Mouse (Mus musculus) neural tube, embryonic 14.5 days (tissue): ENCODE data around the gene Eva1a. TPM values are rescaled to one million over a fixed set of nuclear protein-coding genes. Genes with fewer than 3 reads are reported as not detected.
A peak's percentile ranks its signal among the peaks of the same experiment; 100 is the strongest.

Experiments used
- ATAC-seq: fragments of 200-750 bp; cut with Nextera tagmentation; 2 replicates; pipeline ENCODE4 v1.8.0; 2017; ENCODE audit warnings: low read depth, mild to moderate bottlenecking, moderate TSS enrichment, moderate library complexity
- H3K27ac ChIP-seq: fragments of 300-500 bp; sonication (generic); 2 replicates; pipeline ENCODE4 v1.5.1; 2014; ENCODE audit warnings: low read depth, mild to moderate bottlenecking, control low read depth, low read length, moderate library complexity, mixed read lengths
- H3K27me3 ChIP-seq: fragments of 300-500 bp; sonication (generic); 2 replicates; pipeline ENCODE4 v1.6.1; 2014; ENCODE audit warnings: low read length; ENCODE audit not compliant: control insufficient read depth, insufficient read depth
- H3K36me3 ChIP-seq: fragments of 300-500 bp; sonication (generic); 2 replicates; pipeline ENCODE4 v1.6.1; 2014; ENCODE audit warnings: low read length, mixed read lengths; ENCODE audit not compliant: control insufficient read depth, insufficient read depth
- H3K4me1 ChIP-seq: fragments of 300-500 bp; sonication (generic); 2 replicates; pipeline ENCODE4 v1.6.1; 2014; ENCODE audit warnings: low read length; ENCODE audit not compliant: control insufficient read depth, insufficient read depth
- H3K4me2 ChIP-seq: fragments of 300-500 bp; sonication (generic); 2 replicates; pipeline ENCODE4 v1.6.1; 2014; ENCODE audit warnings: mild to moderate bottlenecking, low read depth, low read length, control low read depth
- H3K4me3 ChIP-seq: fragments of 300-500 bp; sonication (generic); 2 replicates; pipeline ENCODE4 v1.5.1; 2014; ENCODE audit warnings: low read depth, low read length, control low read depth, mixed read lengths
- H3K9ac ChIP-seq: fragments of 300-500 bp; sonication (generic); replicated peaks from 2 replicates; pipeline ENCODE4 v1.6.1; 2014; ENCODE audit warnings: low read depth, mild to moderate bottlenecking, control low read depth, low read length, mixed read lengths
- H3K9me3 ChIP-seq: fragments of 300-500 bp; sonication (generic); 2 replicates; pipeline ENCODE4 v1.6.1; 2016; ENCODE audit warnings: low read length; ENCODE audit not compliant: control insufficient read depth
- WGBS: fragments of 180-500 bp; shearing (Covaris S2); extraction: QIAGEN DNeasy Blood & Tissue Kit; methylation state at CpG from one replicate; pipeline ENCODE4 v1.1.7; 2014; 5-methylcytosine and 5-hydroxymethylcytosine counted together
- polyA plus RNA-seq: library from polyadenylated mRNA; unstranded; fragments of >200 nt; fragmentation: Nextera tagmentation; extraction: Ambion mirVana; gene quantifications from 2 replicates; pipeline ENCODE4 v1.2.1, GENCODE M21; 2014

Gene Eva1a
- polyA plus RNA-seq, 1 experiment from 2014 or later: 0.70 TPM

DNA sequence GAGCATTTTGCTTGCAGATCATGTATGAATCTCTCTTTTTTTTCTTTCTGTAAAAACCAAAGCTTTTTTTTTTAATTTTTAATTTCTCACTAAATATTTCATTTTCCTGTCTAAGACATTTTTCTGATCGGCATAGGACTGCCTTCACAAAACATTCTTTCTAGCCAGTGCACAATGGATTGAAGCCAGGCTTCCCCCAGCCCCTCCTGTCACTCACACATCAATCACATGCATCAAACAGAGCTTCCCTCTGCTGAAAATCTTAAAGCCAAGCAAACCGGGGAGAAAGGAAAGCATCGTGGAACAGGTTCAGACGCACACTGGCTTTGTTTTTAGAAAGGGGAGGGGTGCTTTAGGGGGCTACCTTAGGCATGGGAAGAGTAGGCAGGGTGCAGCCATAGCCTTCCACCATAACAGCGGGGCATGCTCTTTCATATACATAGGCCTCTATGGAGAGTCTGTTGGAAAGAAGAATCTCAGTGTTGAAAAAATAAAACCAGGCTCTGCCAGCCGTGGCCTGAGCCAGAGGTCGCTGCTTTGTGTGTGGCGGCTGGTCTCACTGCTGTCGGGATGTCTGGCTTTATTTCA, 88.9 kb downstream of the Eva1a start:
- Histone ChIP-seq H3K9me3 (no peaks in the 10 kb centered on the region), H3K27me3 (no peaks in the 10 kb centered on the region), H3K4me2 (no peak overlapping the region), H3K9ac (no peak overlapping the region), H3K27ac (no peak overlapping the region), H3K4me3 (no peak overlapping the region), H3K36me3 (no peaks in the 10 kb centered on the region), H3K4me1 (peaks cover 7% of the 10 kb centered on the region; the same call in 1 of the 2 replicates)
- no peak for ATAC-seq
- 64% methylated on average over 9 of the region's 9 CpGs for WGBS

DNA sequence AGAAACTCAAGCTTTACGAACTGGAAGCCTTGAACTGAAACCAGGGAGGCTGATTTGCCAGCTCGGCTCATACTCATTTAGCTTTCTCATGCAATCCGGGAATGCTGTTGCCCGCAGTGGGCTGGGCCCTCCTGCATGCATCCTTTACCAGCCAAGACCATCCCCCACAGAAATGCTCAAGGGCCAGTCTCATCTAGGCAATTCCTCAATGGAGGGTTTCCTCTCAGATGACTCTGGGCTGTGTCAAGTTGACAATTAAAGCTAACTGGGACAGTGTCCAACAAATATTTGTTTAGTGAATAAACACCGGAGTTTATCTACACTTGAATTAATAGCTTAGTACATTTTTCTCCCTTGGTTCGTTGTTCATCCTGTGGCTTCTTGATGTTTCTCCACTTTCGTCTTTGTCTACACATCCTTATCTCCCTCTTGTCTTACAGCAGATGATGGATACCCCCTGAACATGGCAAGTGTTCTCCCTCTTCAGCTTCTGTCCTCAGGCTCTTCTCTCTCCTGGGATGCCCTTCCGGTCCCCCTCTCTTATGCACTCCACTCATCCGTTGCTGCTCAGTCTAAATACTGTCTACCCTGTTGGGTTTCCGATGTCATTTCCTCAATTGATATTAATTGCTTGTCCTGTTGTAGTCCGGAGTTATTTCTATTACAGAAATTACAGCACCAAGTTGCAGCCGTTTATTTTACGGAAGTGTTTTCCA, 92.2 kb downstream of the Eva1a start:
- Histone ChIP-seq H3K36me3 (no peaks in the 10 kb centered on the region), H3K27ac (no peak overlapping the region), H3K9me3 (no peaks in the 10 kb centered on the region), H3K9ac (no peak overlapping the region), H3K27me3 (no peaks in the 10 kb centered on the region), H3K4me3 (no peak overlapping the region), H3K4me2 (no peak overlapping the region), H3K4me1 (peaks cover 7% of the 10 kb centered on the region; the same call in 1 of the 2 replicates)
- ATAC-seq: peak; percentile 46
- 53% methylated on average over 13 of the region's 13 CpGs for WGBS

DNA sequence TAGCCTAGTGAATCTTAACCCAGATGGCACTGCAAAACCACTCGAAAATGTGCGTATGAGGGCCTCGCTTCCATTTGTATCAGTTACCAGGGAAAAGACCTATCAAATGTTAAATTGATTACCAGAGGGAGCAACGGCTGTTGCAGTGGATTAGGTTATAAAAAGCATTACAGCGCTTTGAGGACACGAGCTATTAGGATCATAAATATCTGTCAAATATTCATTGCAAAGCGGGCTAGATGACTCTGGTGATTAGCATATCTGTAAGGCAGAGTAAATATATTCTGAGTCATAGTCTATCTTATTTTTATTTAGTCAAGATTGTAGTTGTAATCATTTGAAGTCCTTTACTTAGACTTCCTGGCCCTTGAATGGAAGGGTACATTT, 92.7 kb downstream of the Eva1a start:
- peak; percentile 61 for ATAC-seq
- no peak overlapping the region for H3K9ac ChIP-seq
- no peaks in the 10 kb centered on the region for H3K27me3 ChIP-seq
- H3K4me2 ChIP-seq: no peak overlapping the region
- H3K4me3 ChIP-seq: no peak overlapping the region
- H3K4me1 ChIP-seq: peaks cover 7% of the 10 kb centered on the region; the same call in 1 of the 2 replicates
- H3K9me3 ChIP-seq: no peaks in the 10 kb centered on the region
- H3K27ac ChIP-seq: no peak overlapping the region
- no peaks in the 10 kb centered on the region for H3K36me3 ChIP-seq
- 32% methylated on average over 7 of the region's 7 CpGs for WGBS

DNA sequence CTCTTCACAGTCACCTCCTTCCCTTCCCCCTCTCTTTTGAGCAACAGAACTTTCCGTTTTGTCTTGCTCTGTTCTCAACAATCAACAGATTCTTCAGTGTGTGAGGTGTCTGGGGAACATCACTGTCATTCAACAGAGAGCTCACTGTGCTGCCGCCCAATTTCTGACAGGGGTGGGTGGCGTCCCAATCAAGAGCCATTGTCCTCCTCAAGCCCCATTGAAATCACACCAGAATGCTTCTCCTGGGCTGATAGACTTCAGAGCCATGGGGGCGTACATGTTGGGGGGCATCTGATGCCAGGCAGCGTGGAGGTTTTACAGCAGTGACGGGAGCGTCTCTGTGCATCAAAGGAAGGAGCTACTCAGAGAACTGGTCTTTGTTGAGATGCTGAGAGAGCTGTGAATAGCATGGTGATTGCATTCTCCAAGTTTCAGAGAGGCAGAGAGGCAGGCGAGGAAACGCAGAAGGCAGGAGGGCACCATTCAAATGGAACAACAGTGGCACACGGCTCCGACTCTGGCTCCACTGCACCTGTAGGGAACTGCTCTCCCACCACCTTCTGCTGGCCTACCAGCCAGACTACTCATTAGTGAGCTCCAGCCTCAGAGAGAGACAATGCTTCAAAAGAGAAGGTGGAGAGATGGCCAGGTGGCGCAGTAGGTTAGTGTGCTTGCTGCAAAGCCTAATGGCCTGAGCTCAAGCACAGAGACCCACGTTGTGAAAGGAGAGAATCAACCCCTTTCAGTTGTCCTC, 95.3 kb downstream of the Eva1a start:
- no peak overlapping the region for H3K4me3 ChIP-seq
- peaks cover 7% of the 10 kb centered on the region; the same call in 1 of the 2 replicates for H3K4me1 ChIP-seq
- no peaks in the 10 kb centered on the region for H3K36me3 ChIP-seq
- no peaks in the 10 kb centered on the region for H3K9me3 ChIP-seq
- WGBS: 59% methylated on average over 13 of the region's 13 CpGs
- no peaks in the 10 kb centered on the region for H3K27me3 ChIP-seq
- no peak for ATAC-seq
- no peak overlapping the region for H3K27ac ChIP-seq
- H3K4me2 ChIP-seq: no peak overlapping the region
- H3K9ac ChIP-seq: no peak overlapping the region

Other genes starting within 250 kb of the Eva1a start
- 12.3 and 14.1 TPM in 2 replicates for gene Gcfc2, start 117.4 kb upstream of the Eva1a start, polyA plus RNA-seq
- 42.1 and 42.6 TPM in 2 replicates for gene Mrpl19, start 75.1 kb upstream of the Eva1a start, polyA plus RNA-seq